Mouse (Mus musculus): ENCODE measurements at regions not wholly inside any gene's neighbourhood (a gene's known extent, or its start where the extent isn't known, plus 50 kb on each side); places are given as distances from the start of the nearest gene placed in this dataset.

- TF ChIP-seq CTCF (IDR thresholded peaks at IDR 0.05; ENCODE audit: insufficient read depth, low read depth, low read length) (no peak), POLR2A (IDR thresholded peaks at IDR 0.05; ENCODE audit: insufficient read depth, low read depth, low read length) (no peak)
Measured at GRCm38 (mm10) chr10:45800070-45800851, 222.6 kb downstream of the Hace1 start.
